Mouse (Mus musculus) thymus, adult 2 months (tissue): Measurements from ENCODE around the gene Car7. TPM values are rescaled to one million over a fixed set of nuclear protein-coding genes. Genes with fewer than 3 reads are reported as not detected.
"Not testable (repeated sequence)": the region's sequence is repeated elsewhere in the genome, so short reads cannot be mapped to it uniquely, and the experiment has no call there.

Source experiments
- DNase-seq: peaks from one replicate; pipeline ENCODE4 v3.0.0; 2021
- H3K27ac ChIP-seq: fragments of 200-500 bp; 2 replicates; pipeline ENCODE4 v1.5.1; 2012; ENCODE audit warnings: low read length, control low read depth; ENCODE audit not compliant: control insufficient read depth, insufficient read depth
- H3K27me3 ChIP-seq: fragments of 200-500 bp; 2 replicates; pipeline ENCODE4 v1.6.1; 2012; ENCODE audit warnings: mild to moderate bottlenecking, low read length, moderate library complexity, mixed read lengths; ENCODE audit not compliant: control insufficient read depth, insufficient read depth
- H3K36me3 ChIP-seq: fragments of 200-500 bp; 2 replicates; pipeline ENCODE4 v1.6.1; 2012; ENCODE audit warnings: mild to moderate bottlenecking, low read length, moderate library complexity; ENCODE audit not compliant: control insufficient read depth, insufficient read depth
- H3K4me1 ChIP-seq: fragments of 200-500 bp; replicated peaks from 2 replicates; pipeline ENCODE4 v1.6.1; 2012; ENCODE audit warnings: low read length; ENCODE audit not compliant: control insufficient read depth, insufficient read depth
- H3K4me3 ChIP-seq: fragments of 200-500 bp; 2 replicates; pipeline ENCODE4 v1.5.1; 2012; ENCODE audit warnings: mild to moderate bottlenecking, low read length, control low read depth, moderate library complexity; ENCODE audit not compliant: control insufficient read depth, insufficient read depth
- CTCF ChIP-seq: fragments of 200-500 bp; IDR thresholded peaks from 2 replicates; pipeline ENCODE4 v1.5.1; 2012; ENCODE audit warnings: mild to moderate bottlenecking, control low read depth, low read length, moderate library complexity, borderline replicate concordance; ENCODE audit not compliant: control insufficient read depth, poor library complexity, insufficient read depth; ENCODE audit errors: extremely low read depth
- POLR2A ChIP-seq: fragments of 200-500 bp; IDR thresholded peaks from 2 replicates; pipeline ENCODE4 v1.6.1; 2012; ENCODE audit warnings: mild to moderate bottlenecking, low read length, control low read depth, moderate library complexity; ENCODE audit not compliant: control insufficient read depth, poor library complexity, insufficient read depth; ENCODE audit errors: extremely low read depth
- WGBS: fragments of 180-500 bp; shearing (Covaris S2); methylation state at CpG from one replicate; pipeline ENCODE4 v1.1.7; 2018; 5-methylcytosine and 5-hydroxymethylcytosine counted together
- polyA plus RNA-seq: library from polyadenylated mRNA; depleted of rRNA; stranded (reverse); fragments of >200 nt; gene quantifications from 2 replicates; pipeline ENCODE4 v1.2.3, GENCODE M21; 2012

Gene Car7
- polyA plus RNA-seq, 1 experiment = 2.8 TPM

DNA sequence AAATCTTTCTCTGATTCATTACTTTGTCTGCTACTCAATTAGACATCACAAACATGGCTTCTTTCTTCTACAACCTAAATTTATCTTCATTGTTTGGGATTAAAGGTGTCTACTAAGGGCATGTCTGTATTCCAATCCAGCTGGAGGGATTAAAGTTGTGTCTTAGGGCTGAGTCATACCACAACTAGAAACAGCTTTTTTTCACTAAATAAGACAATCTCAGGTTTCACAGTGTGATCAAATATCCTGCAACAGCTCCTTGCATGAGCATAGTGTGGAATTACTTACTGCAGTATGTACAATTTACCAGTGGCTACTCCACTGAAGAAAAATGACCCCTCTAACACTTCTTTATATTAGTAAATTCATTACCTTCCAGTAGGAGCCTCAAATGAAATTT lies 26.2 kb downstream of the Car7 start:
- Histone ChIP-seq H3K4me3 (no peak overlapping the region), H3K27me3 (no peaks in the 10 kb centered on the region), H3K4me1 (no peaks in the 10 kb centered on the region; the same call in 1 of the 2 replicates), H3K36me3 (no peaks in the 10 kb centered on the region), H3K27ac (no peak overlapping the region)
- no peak for DNase-seq
- TF ChIP-seq CTCF (no peak), POLR2A (no peak)

DNA sequence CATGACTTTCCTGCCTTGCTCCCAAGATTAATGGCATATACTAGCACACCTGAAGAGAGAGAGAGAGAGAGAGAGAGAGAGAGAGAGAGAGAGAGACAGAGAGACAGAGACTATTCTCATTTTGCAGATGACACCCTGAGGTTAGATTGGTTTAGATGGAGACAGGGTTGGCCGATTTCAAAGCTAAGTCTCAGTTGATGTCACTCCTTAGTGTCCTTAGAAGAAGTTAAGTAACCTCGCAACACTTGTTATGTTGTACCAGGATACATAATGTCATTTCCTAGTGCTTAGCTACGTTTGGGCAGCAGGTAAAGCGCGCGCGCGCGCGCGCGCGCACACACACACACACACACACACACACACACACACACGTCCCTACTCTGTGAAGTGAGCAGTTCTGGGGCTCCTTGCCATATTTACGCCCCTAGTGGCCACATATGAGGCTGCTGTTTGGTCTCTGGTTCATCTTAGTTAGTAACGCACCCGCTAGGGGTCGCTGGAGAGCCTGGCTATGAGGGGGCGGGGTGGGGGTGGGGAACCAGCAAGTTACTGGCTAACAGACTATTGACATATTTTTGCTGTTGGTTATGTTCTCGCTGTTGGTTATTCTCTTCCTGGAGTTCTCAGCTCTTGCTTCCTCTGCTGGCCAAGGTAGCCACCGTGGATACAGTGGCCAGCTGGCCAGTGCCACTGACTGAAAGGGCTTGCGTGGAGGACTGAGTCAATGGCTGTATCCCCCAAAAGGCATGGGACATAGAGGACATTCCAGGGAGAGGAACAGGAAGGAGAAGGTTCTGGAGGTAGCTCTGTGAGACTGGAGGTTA lies 30.4 kb downstream of the Car7 start:
- H3K4me1 ChIP-seq = no peaks in the 10 kb centered on the region; the same call in 1 of the 2 replicates
- no peak overlapping the region for H3K27ac ChIP-seq
- 10% methylated on average over 22 of the region's 22 CpGs for WGBS
- H3K27me3 ChIP-seq = no peaks in the 10 kb centered on the region
- no peak overlapping the region for H3K4me3 ChIP-seq
- no peaks in the 10 kb centered on the region for H3K36me3 ChIP-seq
- peak; percentile 83 for DNase-seq
- TF ChIP-seq POLR2A = no peak
- TF ChIP-seq CTCF = peak; percentile 85; the same call in 1 of the 2 replicates

DNA sequence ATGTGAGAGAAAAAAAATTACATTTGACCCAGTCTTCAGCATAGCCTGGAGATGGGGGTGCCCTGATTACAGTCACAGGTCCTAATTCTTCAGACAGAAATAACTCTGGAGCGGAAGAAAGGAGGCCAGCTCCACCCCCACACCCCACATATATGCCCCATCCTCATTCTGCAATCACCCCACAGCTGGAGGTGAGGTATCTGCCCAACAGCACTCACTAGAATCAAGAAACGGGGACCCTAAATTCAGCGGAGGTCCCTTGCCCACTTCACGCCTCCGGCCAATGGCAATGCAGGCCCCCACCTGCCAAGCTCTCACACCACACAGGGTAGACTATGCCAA lies 30.9 kb downstream of the Car7 start:
- Histone ChIP-seq H3K36me3 (no peaks in the 10 kb centered on the region), H3K4me1 (no peaks in the 10 kb centered on the region; the same call in 1 of the 2 replicates), H3K27ac (no peak overlapping the region), H3K4me3 (no peak overlapping the region), H3K27me3 (no peaks in the 10 kb centered on the region)
- WGBS = 92% methylated on average over 5 of the region's 5 CpGs
- DNase-seq = no peak
- TF ChIP-seq POLR2A (no peak), CTCF (no peak)

GRCm38 (mm10) chr8:104569559-104569958 lies 35.1 kb downstream of the Car7 start:
- H3K27me3 ChIP-seq = no peaks in the 10 kb centered on the region
- DNase-seq = no peak
- H3K4me3 ChIP-seq = no peak overlapping the region
- WGBS = 96% methylated on average over 1 of the region's 1 CpGs
- H3K4me1 ChIP-seq = no peaks in the 10 kb centered on the region; the same call in 1 of the 2 replicates
- TF ChIP-seq POLR2A (no peak), CTCF (no peak)
- H3K36me3 ChIP-seq = no peaks in the 10 kb centered on the region
- no peak overlapping the region for H3K27ac ChIP-seq

DNA sequence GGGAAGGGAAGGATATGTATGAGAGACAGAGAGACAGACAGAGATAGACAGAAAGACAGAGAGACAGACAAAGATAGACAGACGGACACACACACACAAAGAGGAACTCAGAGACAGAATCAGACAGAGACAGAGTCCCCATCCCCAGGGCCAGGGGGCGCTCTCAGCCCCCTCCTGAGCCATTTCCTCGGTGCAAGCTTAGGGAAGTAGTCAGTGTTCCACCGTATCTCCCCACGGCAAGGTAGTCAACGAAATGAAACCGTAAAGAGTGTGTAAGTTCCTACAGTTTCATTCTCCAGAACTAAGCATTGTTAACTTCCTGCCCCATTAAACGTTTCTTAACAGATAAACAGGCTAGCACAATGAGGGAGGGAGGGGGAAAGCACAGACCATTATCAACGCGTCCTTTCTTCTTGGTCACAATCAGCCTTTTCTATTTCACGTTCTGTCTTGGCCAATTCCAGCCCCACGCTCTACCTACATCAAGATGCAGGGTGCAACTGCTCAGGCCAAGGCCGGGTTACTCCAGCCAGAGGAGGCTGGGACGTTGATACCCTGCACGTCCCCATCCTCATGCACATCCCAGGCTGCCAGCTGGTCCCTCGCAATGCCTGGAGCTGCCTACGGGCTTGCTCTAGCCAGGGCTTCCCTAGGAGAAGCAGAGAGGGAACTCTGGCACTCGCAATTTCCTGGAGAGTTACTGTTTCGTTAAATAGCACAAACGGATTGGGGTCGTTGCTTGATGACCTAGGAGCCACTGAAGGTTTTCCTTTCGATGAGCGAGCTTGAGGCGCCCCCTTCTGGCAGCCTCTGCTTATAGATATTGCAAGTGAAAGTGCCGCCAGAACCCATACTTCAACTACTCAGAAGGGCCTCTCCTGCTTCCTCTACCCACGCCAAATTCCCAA lies 36.2 kb downstream of the Car7 start:
- H3K36me3 ChIP-seq = no peaks in the 10 kb centered on the region
- DNase-seq = peak; percentile 86
- peak overlapping the region; percentile 6; the same call in 1 of the 2 replicates for H3K27ac ChIP-seq
- WGBS = 2% methylated on average over 26 of the region's 26 CpGs
- TF ChIP-seq CTCF = peak; percentile 79; the same call in 1 of the 2 replicates
- TF ChIP-seq POLR2A = no peak
- H3K27me3 ChIP-seq = no peaks in the 10 kb centered on the region
- H3K4me3 ChIP-seq = peak overlapping the region; percentile 84
- H3K4me1 ChIP-seq = no peaks in the 10 kb centered on the region

DNA sequence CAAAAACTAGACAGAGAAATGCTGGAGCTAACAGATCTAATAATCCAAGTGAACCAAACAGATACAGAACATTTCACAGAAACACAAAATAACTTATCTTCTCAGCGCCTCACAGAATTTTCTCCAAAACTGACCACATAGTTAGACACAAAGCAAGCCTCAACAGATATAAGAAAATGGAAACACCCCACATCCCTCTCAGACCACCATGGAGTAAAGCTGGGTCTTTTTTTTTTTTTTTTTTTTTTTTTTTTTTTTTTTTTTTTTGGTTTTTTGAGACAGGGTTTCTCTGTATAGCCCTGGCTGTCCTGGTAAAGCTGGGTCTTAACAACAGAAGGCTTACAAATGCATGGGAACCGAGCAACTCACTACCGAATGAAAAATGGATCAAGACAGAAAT lies 42.3 kb downstream of the Car7 start:
- no peak overlapping the region for H3K4me3 ChIP-seq
- DNase-seq = no peak
- 97% methylated on average over 3 of the region's 3 CpGs for WGBS
- H3K27ac ChIP-seq = no peak overlapping the region
- no peaks in the 10 kb centered on the region for H3K36me3 ChIP-seq
- TF ChIP-seq CTCF (no peak), POLR2A (no peak)
- no peaks in the 10 kb centered on the region for H3K4me1 ChIP-seq
- H3K27me3 ChIP-seq = no peaks in the 10 kb centered on the region

DNA sequence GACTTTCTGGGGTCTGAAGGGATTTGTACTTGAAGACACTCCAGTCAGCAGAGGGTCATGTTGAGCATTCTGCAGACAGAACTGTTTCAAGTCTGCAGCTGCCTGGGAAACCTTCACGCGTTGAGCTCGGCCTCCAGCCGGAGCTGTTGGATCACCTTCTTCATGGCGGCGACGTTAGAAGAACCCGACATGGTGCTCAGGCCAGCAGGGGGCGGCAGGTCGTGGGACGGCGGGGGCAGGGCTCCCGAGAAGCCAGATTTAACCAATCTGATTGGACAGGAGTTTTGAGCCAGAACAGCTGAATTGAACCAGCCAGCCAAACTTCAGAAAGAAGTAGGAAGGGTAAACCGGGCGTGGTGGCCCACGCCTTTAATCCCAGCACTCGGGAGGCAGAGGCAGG lies 43.1 kb downstream of the Car7 start:
- H3K4me3 ChIP-seq, H3K27me3 ChIP-seq, H3K27ac ChIP-seq, DNase-seq, H3K36me3 ChIP-seq, H3K4me1 ChIP-seq: not testable (repeated sequence)
- 85% methylated on average over 17 of the region's 17 CpGs for WGBS
